Mouse (Mus musculus) lung, embryonic 16.5 days (tissue): ENCODE measurements around the gene Kdm6b. TPM values are rescaled to one million over a fixed set of nuclear protein-coding genes. Genes with fewer than 3 reads are reported as not detected.
"Not testable (repeated sequence)": the region's sequence is repeated elsewhere in the genome, so short reads cannot be mapped to it uniquely, and the experiment has no call there.

Experiments used
- ATAC-seq: fragments of 200-750 bp; cut with Nextera tagmentation; 2 replicates; pipeline ENCODE4 v1.8.0; 2017; ENCODE audit warnings: low read depth, mild to moderate bottlenecking, moderate library complexity
- H3K27ac ChIP-seq: fragments of 300-500 bp; sonication (generic); 2 replicates; pipeline ENCODE4 v1.5.1; 2014; ENCODE audit warnings: mild to moderate bottlenecking, control low read depth, low read length
- H3K27me3 ChIP-seq: fragments of 300-500 bp; sonication (generic); 2 replicates; pipeline ENCODE4 v1.6.1; 2014; ENCODE audit warnings: low read depth, low read length, mixed read lengths; ENCODE audit not compliant: control insufficient read depth, insufficient read depth
- H3K36me3 ChIP-seq: fragments of 300-500 bp; sonication (generic); 2 replicates; pipeline ENCODE4 v1.6.1; 2014; ENCODE audit warnings: low read length; ENCODE audit not compliant: control insufficient read depth, insufficient read depth
- H3K4me1 ChIP-seq: fragments of 300-500 bp; sonication (generic); replicated peaks from 2 replicates; pipeline ENCODE4 v1.6.1; 2014; ENCODE audit warnings: low read length, mixed read lengths; ENCODE audit not compliant: control insufficient read depth, insufficient read depth
- H3K4me2 ChIP-seq: fragments of 300-500 bp; sonication (generic); 2 replicates; pipeline ENCODE4 v1.6.1; 2014; ENCODE audit warnings: low read depth, low read length, control low read depth
- H3K4me3 ChIP-seq: fragments of 300-500 bp; sonication (generic); 2 replicates; pipeline ENCODE4 v1.5.1; 2014; ENCODE audit warnings: mild to moderate bottlenecking, low read length, control low read depth
- H3K9ac ChIP-seq: fragments of 300-500 bp; sonication (generic); 2 replicates; pipeline ENCODE4 v1.6.1; 2014; ENCODE audit warnings: low read length, control low read depth
- H3K9me3 ChIP-seq: fragments of 300-500 bp; sonication (generic); 2 replicates; pipeline ENCODE4 v1.6.1; 2016; ENCODE audit warnings: low read length; ENCODE audit not compliant: control insufficient read depth
- WGBS: fragments of 180-500 bp; shearing (Covaris S2); extraction: QIAGEN DNeasy Blood & Tissue Kit; methylation state at CpG from one replicate; pipeline ENCODE4 v1.1.7; 2014; 5-methylcytosine and 5-hydroxymethylcytosine counted together
- polyA plus RNA-seq: library from polyadenylated mRNA; unstranded; fragments of >200 nt; fragmentation: Nextera tagmentation; extraction: Ambion mirVana; gene quantifications from 2 replicates; pipeline ENCODE4 v1.2.1, GENCODE M21; 2015

Gene Kdm6b
- polyA plus RNA-seq, 1 experiment from 2014 or later, result 26.0 TPM

DNA sequence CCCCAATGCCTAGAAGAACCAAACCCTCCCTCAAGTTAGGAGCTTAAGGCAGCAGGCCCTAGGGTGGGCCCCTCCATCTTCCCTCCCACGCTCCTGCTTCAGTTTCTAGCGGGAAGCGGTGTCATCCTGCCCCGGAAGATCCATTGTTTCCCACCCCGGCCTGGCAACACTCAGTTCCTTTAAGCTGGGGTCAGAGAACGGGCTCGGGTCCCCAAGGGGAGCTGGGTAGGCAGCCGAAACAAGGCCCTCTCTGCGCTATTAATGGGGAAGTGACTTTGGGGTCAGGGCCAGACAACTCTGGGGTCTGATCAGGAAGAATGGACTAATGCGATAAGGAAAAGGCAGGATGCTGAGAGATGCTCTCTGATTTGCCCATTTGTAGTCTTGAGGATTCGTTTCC lies 16.7 kb downstream of the Kdm6b start:
- ATAC-seq, result no peak
- Histone ChIP-seq H3K9ac (peak overlapping the region; percentile 96), H3K9me3 (no peaks in the 10 kb centered on the region), H3K4me1 (peaks cover 39% of the 10 kb centered on the region), H3K36me3 (peaks cover 20% of the 10 kb centered on the region), H3K27me3 (no peaks in the 10 kb centered on the region), H3K4me3 (peak overlapping the region; percentile 77), H3K4me2 (peak overlapping the region; percentile 62), H3K27ac (peak overlapping the region; percentile 99)
- 31% methylated on average over 11 of the region's 11 CpGs for WGBS

GRCm38 (mm10) chr11:69395634-69396373 lies 17.7 kb downstream of the Kdm6b start:
- Histone ChIP-seq H3K4me2 (peak overlapping the region; percentile 62), H3K36me3 (peaks cover 12% of the 10 kb centered on the region), H3K27ac (peak overlapping the region; percentile 99), H3K4me3 (peak overlapping the region; percentile 77), H3K27me3 (no peaks in the 10 kb centered on the region), H3K4me1 (peaks cover 35% of the 10 kb centered on the region), H3K9ac (peak overlapping the region; percentile 96), H3K9me3 (no peaks in the 10 kb centered on the region)
- peak; percentile 91 for ATAC-seq
- WGBS, result under 1% methylated on average over 48 of the region's 48 CpGs

DNA sequence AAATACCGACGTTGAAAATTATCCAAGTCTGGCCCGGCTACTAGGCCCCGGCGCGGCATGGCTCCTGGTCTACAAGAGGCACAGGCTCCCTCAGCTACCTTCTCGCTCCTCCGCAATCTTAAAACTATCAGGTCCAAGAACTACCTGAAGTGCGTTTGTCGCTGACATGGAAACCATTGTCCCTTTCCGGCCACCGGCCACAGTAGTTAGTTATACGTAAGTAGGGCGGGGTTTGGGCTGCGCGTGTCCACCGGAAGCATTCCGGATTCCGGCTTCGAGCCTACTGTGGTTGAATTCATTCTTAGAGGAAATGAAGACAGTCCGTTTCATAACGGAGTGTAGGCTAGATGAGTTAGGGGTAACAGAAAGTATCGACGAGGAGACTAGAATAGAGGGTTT lies 18.2 kb downstream of the Kdm6b start, which contains the start of the genes Naa38 and Cyb5d1:
Gene Naa38, plus strand, starts transcription at position 253 of the 399 bp plus-strand sequence.
Gene Cyb5d1, minus strand, starts transcription at position 397 of the 399 bp plus-strand sequence.
- Histone ChIP-seq H3K4me3 (peak within 1 kb of the TSS; percentile 77), H3K9ac (peak within 1 kb of the TSS; percentile 96), H3K27ac (peak within 1 kb of the TSS; percentile 99), H3K4me2 (peak within 1 kb of the TSS; percentile 79), H3K4me1 (peaks cover 36% of the 10 kb centered on the region)
- WGBS, result under 1% methylated on average over 24 of the region's 24 CpGs
- not testable (repeated sequence) for H3K36me3 ChIP-seq, H3K27me3 ChIP-seq, H3K9me3 ChIP-seq
- peak; percentile 81 for ATAC-seq

DNA sequence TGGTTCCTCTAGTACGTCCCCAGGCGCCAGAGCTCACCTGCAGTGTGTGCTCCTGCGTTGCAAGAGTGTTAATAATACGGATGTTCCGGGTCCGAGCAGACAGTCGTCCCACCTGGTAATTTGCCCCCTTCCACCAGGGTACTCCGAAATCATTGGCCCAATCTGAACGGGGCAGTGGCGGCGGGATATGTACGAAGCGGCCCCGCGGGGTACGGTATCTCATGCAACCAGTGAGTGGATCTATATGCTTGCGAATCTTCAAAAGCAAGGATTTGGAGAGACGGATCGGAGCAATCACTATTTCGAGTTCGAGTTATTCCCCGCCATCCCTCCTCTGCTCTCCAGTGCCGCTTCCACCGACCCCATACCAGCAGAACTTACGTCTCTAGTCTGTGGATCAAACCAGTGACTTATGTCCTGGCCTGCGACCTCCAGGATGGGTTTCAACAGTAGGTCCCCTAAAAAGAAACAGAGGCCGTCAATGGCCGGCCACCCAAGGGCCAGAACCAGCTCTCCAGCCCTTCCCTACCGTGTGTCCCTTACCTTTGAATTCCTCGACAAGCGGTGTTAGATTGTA lies 18.8 kb downstream of the Kdm6b start:
- H3K27me3 ChIP-seq, H3K36me3 ChIP-seq, H3K9me3 ChIP-seq, ATAC-seq: not testable (repeated sequence)
- WGBS, result under 1% methylated on average over 30 of the region's 31 CpGs
- Histone ChIP-seq H3K4me3 (peak overlapping the region; percentile 77), H3K4me1 (peaks cover 37% of the 10 kb centered on the region), H3K27ac (peak overlapping the region; percentile 99), H3K9ac (peak overlapping the region; percentile 96), H3K4me2 (peak overlapping the region; percentile 79)

DNA sequence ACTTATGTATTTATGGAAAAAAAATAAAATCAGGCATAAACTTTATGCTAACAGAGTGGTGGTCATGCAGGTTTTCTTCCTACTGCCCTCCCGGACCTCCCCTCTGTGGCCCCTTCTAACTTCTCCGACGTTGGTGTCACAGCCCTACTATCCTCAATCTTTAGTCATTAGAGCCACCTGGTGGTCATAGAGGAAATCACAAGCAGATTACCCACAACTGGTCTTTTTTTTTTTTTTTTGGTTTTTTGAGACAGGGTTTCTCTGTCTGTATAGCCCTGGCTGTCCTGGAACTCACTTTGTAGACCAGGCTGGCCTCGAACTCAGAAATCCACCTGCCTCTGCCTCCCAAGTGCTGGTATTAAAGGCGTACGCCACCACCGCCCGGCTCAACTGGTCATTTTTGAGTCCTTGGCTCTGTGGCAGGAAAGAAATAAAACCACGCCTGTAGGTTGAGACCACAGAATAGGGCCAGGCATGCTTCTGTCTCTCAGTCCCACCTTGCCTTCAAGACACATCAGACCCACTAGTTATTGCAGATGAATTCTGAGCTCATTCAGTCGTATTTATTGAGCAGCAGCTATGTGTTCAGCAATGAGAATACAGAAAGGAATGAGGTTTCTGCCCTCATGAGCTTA lies 23.0 kb downstream of the Kdm6b start:
- 47% methylated on average over 10 of the region's 10 CpGs for WGBS
- Histone ChIP-seq H3K27ac (no peak overlapping the region), H3K9ac (no peak overlapping the region), H3K27me3 (no peaks in the 10 kb centered on the region), H3K4me3 (no peak overlapping the region), H3K4me1 (peaks cover 11% of the 10 kb centered on the region; the same call in 1 of the 2 replicates), H3K9me3 (no peaks in the 10 kb centered on the region), H3K36me3 (no peaks in the 10 kb centered on the region), H3K4me2 (0 out of 2 replicates have a peak overlapping the region, but pooled peaks have one; percentile 8)
- ATAC-seq, result peak; percentile 27; the same call in 1 of the 2 replicates

DNA sequence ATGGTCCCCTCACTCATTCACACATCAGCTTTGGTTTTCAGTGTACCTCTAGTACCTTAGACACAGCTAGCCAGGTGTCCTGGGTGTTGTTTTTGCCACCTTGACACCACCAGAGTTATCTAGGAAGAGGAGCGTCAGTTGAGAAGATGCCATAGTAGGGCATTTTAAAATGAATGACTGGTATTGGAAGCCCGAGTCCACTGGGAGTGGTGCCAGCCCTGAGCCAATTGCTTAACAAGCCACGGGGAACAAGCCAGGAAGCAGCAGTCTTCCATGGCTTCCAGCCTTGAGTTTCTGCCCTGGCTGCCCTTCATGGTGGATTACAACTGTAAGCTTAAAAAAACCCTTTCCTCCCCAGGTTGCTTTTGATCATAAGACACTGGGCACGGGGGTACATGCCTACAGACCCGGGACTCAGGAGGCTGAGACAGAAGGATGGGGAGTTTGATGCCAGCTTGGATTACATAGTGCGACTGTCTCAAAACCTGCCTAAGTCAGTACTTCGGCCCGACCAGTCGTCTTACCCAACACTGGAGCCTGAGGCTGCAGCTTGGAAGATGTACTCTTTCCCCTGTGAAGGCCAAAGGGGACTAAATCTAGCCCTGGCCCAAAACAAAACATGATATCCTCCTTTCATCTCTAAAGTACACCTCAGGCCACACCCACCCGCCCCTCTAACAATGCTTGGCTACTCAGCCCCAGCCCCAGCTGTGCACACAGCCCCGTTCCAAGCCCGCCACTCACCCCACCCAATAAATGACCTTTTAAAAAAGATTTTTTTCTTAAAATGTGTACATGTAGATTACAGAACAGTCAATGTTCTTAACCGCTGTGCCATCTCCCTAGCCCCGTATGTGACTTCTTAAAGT lies 23.7 kb downstream of the Kdm6b start:
- Histone ChIP-seq H3K4me3 (no peak overlapping the region), H3K9me3 (no peaks in the 10 kb centered on the region), H3K4me2 (0 out of 2 replicates have a peak overlapping the region, but pooled peaks have one; percentile 8), H3K9ac (no peak overlapping the region), H3K4me1 (peaks cover 11% of the 10 kb centered on the region; the same call in 1 of the 2 replicates), H3K27me3 (no peaks in the 10 kb centered on the region), H3K36me3 (no peaks in the 10 kb centered on the region), H3K27ac (no peak overlapping the region)
- 56% methylated on average over 14 of the region's 14 CpGs for WGBS
- peak; percentile 16; the same call in 1 of the 2 replicates for ATAC-seq

DNA sequence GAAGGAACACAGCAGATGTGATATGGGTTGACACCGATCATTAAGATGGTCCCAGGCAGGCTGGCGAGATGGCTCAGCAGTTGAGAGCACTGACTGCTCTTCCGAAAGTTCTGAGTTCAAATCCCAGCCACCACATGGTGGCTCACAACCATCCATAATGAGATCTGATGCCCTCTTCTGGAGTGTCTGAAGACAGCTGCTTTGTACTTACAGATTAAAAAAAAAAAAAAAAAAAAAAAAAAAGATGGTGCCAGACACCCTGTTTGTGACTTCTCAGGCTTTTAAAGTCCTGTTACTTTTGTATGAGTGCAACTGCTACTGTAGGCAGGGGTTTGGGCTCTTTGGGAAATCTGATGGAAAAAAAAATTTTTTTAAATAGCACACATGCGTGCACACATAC lies 24.8 kb downstream of the Kdm6b start:
- H3K27me3 ChIP-seq, result no peaks in the 10 kb centered on the region
- H3K4me3 ChIP-seq, result no peak overlapping the region
- H3K4me1 ChIP-seq, result peaks cover 8% of the 10 kb centered on the region; the same call in 1 of the 2 replicates
- H3K36me3 ChIP-seq, result no peaks in the 10 kb centered on the region
- no peak overlapping the region for H3K27ac ChIP-seq
- H3K9ac ChIP-seq, result no peak overlapping the region
- H3K9me3 ChIP-seq, result no peaks in the 10 kb centered on the region
- ATAC-seq, result no peak
- 93% methylated on average over 4 of the region's 4 CpGs for WGBS
- H3K4me2 ChIP-seq, result no peak overlapping the region

DNA sequence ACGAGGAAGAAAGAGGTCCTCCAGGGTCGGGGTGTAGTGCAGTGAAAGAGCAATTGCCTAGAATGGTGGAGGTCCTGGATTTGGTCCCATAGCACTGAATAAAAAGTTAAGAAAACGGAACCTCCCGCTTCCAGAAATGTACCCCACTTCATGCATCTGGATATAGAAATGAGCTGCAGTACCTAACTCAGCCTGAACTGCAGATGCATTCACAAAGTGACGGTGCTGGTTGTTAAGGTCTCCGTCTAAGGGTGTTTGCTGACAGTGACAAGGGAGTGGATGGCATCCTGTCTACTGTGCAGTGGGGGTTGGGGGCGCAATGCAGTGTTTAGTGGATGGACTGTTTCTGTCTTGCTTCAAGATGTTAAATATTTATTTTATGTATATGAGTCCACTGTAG lies 26.7 kb downstream of the Kdm6b start:
- 61% methylated on average over 7 of the region's 7 CpGs for WGBS
- no peak overlapping the region for H3K4me2 ChIP-seq
- no peaks in the 10 kb centered on the region for H3K9me3 ChIP-seq
- peaks cover 8% of the 10 kb centered on the region; the same call in 1 of the 2 replicates for H3K4me1 ChIP-seq
- H3K27ac ChIP-seq, result no peak overlapping the region
- ATAC-seq, result no peak
- H3K36me3 ChIP-seq, result no peaks in the 10 kb centered on the region
- no peak overlapping the region for H3K4me3 ChIP-seq
- no peaks in the 10 kb centered on the region for H3K27me3 ChIP-seq
- H3K9ac ChIP-seq, result no peak overlapping the region
